Mouse (Mus musculus) forebrain, embryonic 16.5 days (tissue): ENCODE results near the gene Bmp8a. TPM values are rescaled to one million over a fixed set of nuclear protein-coding genes. Genes with fewer than 3 reads are reported as not detected.

Experiments used
- ATAC-seq: fragments of 200-750 bp; cut with Nextera tagmentation; 2 replicates; pipeline ENCODE4 v1.8.0; 2017; ENCODE audit warnings: mild to moderate bottlenecking, moderate library complexity
- H3K27ac ChIP-seq: fragments of 300-500 bp; sonication (generic); 2 replicates; pipeline ENCODE4 v1.5.1; 2014; ENCODE audit warnings: low read length, control low read depth
- H3K27me3 ChIP-seq: fragments of 300-500 bp; sonication (generic); replicated peaks from 2 replicates; pipeline ENCODE4 v1.6.1; 2014; ENCODE audit warnings: low read length; ENCODE audit not compliant: control insufficient read depth, insufficient read depth
- H3K36me3 ChIP-seq: fragments of 300-500 bp; sonication (generic); 2 replicates; pipeline ENCODE4 v1.6.1; 2014; ENCODE audit not compliant: control insufficient read depth, insufficient read depth
- H3K4me1 ChIP-seq: fragments of 300-500 bp; sonication (generic); replicated peaks from 2 replicates; pipeline ENCODE4 v1.6.1; 2014; ENCODE audit warnings: low read length; ENCODE audit not compliant: control insufficient read depth, insufficient read depth
- H3K4me2 ChIP-seq: fragments of 300-500 bp; sonication (generic); 2 replicates; pipeline ENCODE4 v1.6.1; 2014; ENCODE audit warnings: mild to moderate bottlenecking, low read length, control low read depth
- H3K4me3 ChIP-seq: fragments of 300-500 bp; sonication (generic); replicated peaks from 2 replicates; pipeline ENCODE4 v1.5.1; 2014; ENCODE audit warnings: mild to moderate bottlenecking, low read length, control low read depth
- H3K9ac ChIP-seq: fragments of 300-500 bp; sonication (generic); replicated peaks from 2 replicates; pipeline ENCODE4 v1.6.1; 2014; ENCODE audit warnings: low read depth, low read length, control low read depth
- H3K9me3 ChIP-seq: fragments of 300-500 bp; sonication (generic); 2 replicates; pipeline ENCODE4 v1.6.1; 2016; ENCODE audit warnings: low read length; ENCODE audit not compliant: control insufficient read depth
- WGBS: fragments of 180-500 bp; shearing (Covaris S2); extraction: QIAGEN DNeasy Blood & Tissue Kit; methylation state at CpG from one replicate; pipeline ENCODE4 v1.1.7; 2014; 5-methylcytosine and 5-hydroxymethylcytosine counted together
- polyA plus RNA-seq: library from polyadenylated mRNA; unstranded; fragments of >200 nt; fragmentation: Nextera tagmentation; extraction: Ambion mirVana; gene quantifications from 2 replicates; pipeline ENCODE4 v1.2.1, GENCODE M21; 2015

Bmp8a gene
- 0.11 TPM in 2 replicates for polyA plus RNA-seq

GRCm38 (mm10) chr4:123342642-123343470 lies at the start of gene Bmp8a:
Gene Bmp8a (minus strand): TSS chr4:123343252.
- H3K36me3 ChIP-seq: peaks cover 2% of the 10 kb centered on the region; the same call in 1 of the 2 replicates
- H3K4me1 ChIP-seq: peaks cover 10% of the 10 kb centered on the region
- no peak within 1 kb of the TSS for H3K27ac ChIP-seq
- peak within 1 kb of the TSS; percentile 54 for H3K4me3 ChIP-seq
- H3K4me2 ChIP-seq: peak within 1 kb of the TSS; percentile 59
- under 1% methylated on average over 65 of the region's 65 CpGs for WGBS
- peak within 1 kb of the TSS; percentile 30 for H3K9ac ChIP-seq
- H3K9me3 ChIP-seq: no peaks in the 10 kb centered on the region
- peaks cover 36% of the 10 kb centered on the region for H3K27me3 ChIP-seq
- peak; percentile 94 for ATAC-seq

- Histone ChIP-seq H3K27me3 (no peaks in the 10 kb centered on the region), H3K36me3 (peaks cover 54% of the 10 kb centered on the region), H3K4me3 (no peak overlapping the region), H3K9me3 (no peaks in the 10 kb centered on the region), H3K27ac (no peak overlapping the region), H3K4me1 (no peaks in the 10 kb centered on the region), H3K4me2 (no peak overlapping the region), H3K9ac (no peak overlapping the region)
- 94% methylated on average over 1 of the region's 1 CpGs for WGBS
- ATAC-seq: no peak
These were observed 49.1 kb upstream of the Bmp8a start for GRCm38 (mm10) chr4:123392187-123392586.

- 14% methylated on average over 1 of the region's 1 CpGs for WGBS
- no peak overlapping the region for H3K4me2 ChIP-seq
These were observed 42.0 kb upstream of the Bmp8a start for GRCm38 (mm10) chr4:123385028-123385427.

GRCm38 (mm10) chr4:123383173-123383572 lies 40.1 kb upstream of the Bmp8a start:
- no peaks in the 10 kb centered on the region for H3K9me3 ChIP-seq
- WGBS: 85% methylated on average over 7 of the region's 7 CpGs
- no peak overlapping the region for H3K4me3 ChIP-seq
- H3K27me3 ChIP-seq: no peaks in the 10 kb centered on the region
- ATAC-seq: no peak
- H3K9ac ChIP-seq: no peak overlapping the region
- no peak overlapping the region for H3K27ac ChIP-seq
- H3K4me2 ChIP-seq: no peak overlapping the region
- peaks cover 66% of the 10 kb centered on the region for H3K36me3 ChIP-seq
- H3K4me1 ChIP-seq: no peaks in the 10 kb centered on the region

More at GRCm38 (mm10) chr4:123385028-123385427, 42.0 kb upstream of the Bmp8a start:
- Histone ChIP-seq H3K36me3 (peaks cover 68% of the 10 kb centered on the region), H3K4me1 (no peaks in the 10 kb centered on the region), H3K9ac (no peak overlapping the region), H3K4me3 (no peak overlapping the region), H3K27me3 (no peaks in the 10 kb centered on the region), H3K27ac (no peak overlapping the region), H3K9me3 (no peaks in the 10 kb centered on the region)
- no peak for ATAC-seq

- WGBS: 76% methylated on average over 4 of the region's 4 CpGs
- Histone ChIP-seq H3K9ac (no peak overlapping the region), H3K36me3 (peaks cover 74% of the 10 kb centered on the region), H3K9me3 (no peaks in the 10 kb centered on the region), H3K4me1 (no peaks in the 10 kb centered on the region), H3K4me3 (no peak overlapping the region), H3K27me3 (no peaks in the 10 kb centered on the region), H3K27ac (no peak overlapping the region), H3K4me2 (no peak overlapping the region)
- no peak for ATAC-seq
These were observed 39.0 kb upstream of the Bmp8a start for GRCm38 (mm10) chr4:123382051-123382450.

GRCm38 (mm10) chr4:123381598-123381997 lies 38.5 kb upstream of the Bmp8a start:
- Histone ChIP-seq H3K27ac (no peak overlapping the region), H3K4me2 (no peak overlapping the region), H3K27me3 (no peaks in the 10 kb centered on the region), H3K4me3 (no peak overlapping the region), H3K9me3 (no peaks in the 10 kb centered on the region), H3K9ac (no peak overlapping the region), H3K4me1 (no peaks in the 10 kb centered on the region), H3K36me3 (peaks cover 74% of the 10 kb centered on the region)
- ATAC-seq: no peak
- 93% methylated on average over 11 of the region's 11 CpGs for WGBS

- 93% methylated on average over 3 of the region's 3 CpGs for WGBS
- no peak for ATAC-seq
- Histone ChIP-seq H3K4me2 (no peak overlapping the region), H3K4me3 (no peak overlapping the region), H3K4me1 (no peaks in the 10 kb centered on the region), H3K36me3 (peaks cover 72% of the 10 kb centered on the region), H3K27ac (no peak overlapping the region), H3K9ac (no peak overlapping the region), H3K9me3 (no peaks in the 10 kb centered on the region), H3K27me3 (no peaks in the 10 kb centered on the region)
These were observed 33.0 kb upstream of the Bmp8a start for GRCm38 (mm10) chr4:123376031-123376430.

- H3K4me2 ChIP-seq: no peak overlapping the region
- no peaks in the 10 kb centered on the region for H3K9me3 ChIP-seq
These were observed 31.4 kb upstream of the Bmp8a start for GRCm38 (mm10) chr4:123374316-123375008.

GRCm38 (mm10) chr4:123363555-123363954 lies 20.5 kb upstream of the Bmp8a start:
- Histone ChIP-seq H3K9me3 (no peaks in the 10 kb centered on the region), H3K27ac (no peak overlapping the region)
- 97% methylated on average over 4 of the region's 4 CpGs for WGBS

More at GRCm38 (mm10) chr4:123374316-123375008, 31.4 kb upstream of the Bmp8a start:
- Histone ChIP-seq H3K4me3 (no peak overlapping the region), H3K27me3 (no peaks in the 10 kb centered on the region), H3K36me3 (peaks cover 79% of the 10 kb centered on the region), H3K27ac (no peak overlapping the region), H3K9ac (no peak overlapping the region), H3K4me1 (no peaks in the 10 kb centered on the region)
- 93% methylated on average over 12 of the region's 12 CpGs for WGBS
- ATAC-seq: no peak

More at GRCm38 (mm10) chr4:123363555-123363954, 20.5 kb upstream of the Bmp8a start:
- Histone ChIP-seq H3K9ac (no peak overlapping the region), H3K4me2 (no peak overlapping the region), H3K27me3 (no peaks in the 10 kb centered on the region), H3K36me3 (peaks cover 52% of the 10 kb centered on the region), H3K4me1 (no peaks in the 10 kb centered on the region), H3K4me3 (no peak overlapping the region)
- no peak for ATAC-seq
